Mouse (Mus musculus) thymus, adult 18-20 months (tissue): Measurements from ENCODE around the gene Arrdc2.

ENCODE experiments used
- DNase-seq, 2 experiments: peaks; one replicate each; pipeline ENCODE4 v3.0.0; 2022; ENCODE audit warnings: mixed read lengths in 2 of 2

The Arrdc2 gene

GRCm38 (mm10) chr8:70863956-70864711 lies 24.6 kb upstream of the Arrdc2 start:
- no peak for DNase-seq

- no peak for DNase-seq
These were observed 23.5 kb upstream of the Arrdc2 start, which contains the start of gene Kcnn1 for GRCm38 (mm10) chr8:70862824-70863641. Kcnn1 (minus strand) TSS chr8:70863258.

DNA sequence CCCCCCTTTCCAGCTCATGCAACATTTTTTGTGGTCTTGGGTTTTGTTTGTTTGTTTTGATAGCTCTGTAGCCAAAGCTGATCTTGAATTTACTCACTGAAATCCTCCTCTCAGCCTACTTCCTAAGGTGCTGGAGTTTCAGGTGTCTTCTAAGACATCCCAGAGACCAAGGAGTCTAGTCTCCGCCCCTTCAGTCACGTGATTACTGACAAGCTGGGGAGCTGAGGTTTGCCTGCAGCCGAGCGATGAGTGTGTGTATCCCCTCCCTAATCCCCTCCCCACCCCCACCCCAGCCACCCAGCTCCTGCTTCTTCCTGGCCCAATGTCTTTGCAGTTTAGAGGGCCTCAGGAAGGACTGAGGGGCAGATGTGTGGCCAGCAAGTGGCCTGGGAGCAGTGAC lies 18.0 kb upstream of the Arrdc2 start:
- no peak for DNase-seq

DNA sequence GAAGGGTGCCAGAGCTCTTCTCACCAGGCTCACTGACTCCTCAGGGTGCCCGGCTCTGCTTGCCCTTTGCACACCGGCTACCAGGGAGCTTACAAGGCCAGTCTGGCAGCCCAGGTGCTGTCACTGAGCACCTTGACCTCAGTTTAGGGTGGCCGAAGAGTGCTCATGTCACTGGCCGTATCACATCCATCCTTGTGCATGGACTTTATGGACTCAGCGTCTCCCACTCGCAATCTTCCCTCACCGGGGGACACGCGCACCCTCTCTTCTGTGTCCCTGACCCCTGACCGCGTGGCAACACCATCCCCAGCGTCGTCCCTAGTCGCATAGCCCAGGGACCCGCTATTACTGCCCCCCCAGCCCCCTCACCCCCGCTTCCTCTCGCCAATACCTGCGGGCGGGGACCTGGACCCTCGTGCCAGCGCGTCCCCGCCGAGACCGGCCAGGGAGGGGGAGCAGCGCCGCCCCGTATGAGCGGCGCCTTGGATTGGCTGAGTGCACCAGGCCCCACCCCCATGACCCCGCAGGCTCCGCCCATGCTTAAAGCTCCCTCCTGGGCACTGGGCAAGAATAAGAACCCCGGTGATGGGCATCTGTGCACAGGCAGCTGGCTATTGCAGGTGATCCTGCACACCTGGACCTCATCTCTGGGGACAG lies 17.1 kb upstream of the Arrdc2 start:
- DNase-seq: no peak

DNA sequence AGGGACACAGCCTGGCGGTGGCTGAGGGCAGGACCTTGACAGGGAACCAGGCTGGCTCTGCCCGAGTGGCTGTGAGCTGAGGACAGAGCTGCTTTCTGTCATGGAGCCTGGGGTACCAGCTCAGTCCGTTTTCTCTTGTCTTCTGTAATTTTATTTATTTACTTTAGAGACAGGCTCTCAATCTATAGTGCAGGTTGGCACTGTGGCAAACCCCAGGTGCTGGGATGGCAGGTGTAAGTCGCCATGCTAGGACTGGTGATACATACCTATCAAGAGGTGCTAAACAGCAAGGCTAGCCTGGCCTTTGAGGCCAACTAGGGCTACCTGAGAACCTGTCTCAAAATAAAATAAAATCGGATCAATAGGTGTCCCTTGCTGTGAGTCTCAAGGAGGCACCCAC lies 16.5 kb upstream of the Arrdc2 start:
- no peak for DNase-seq

GRCm38 (mm10) chr8:70853863-70854262 lies 14.3 kb upstream of the Arrdc2 start:
- DNase-seq: no peak

DNA sequence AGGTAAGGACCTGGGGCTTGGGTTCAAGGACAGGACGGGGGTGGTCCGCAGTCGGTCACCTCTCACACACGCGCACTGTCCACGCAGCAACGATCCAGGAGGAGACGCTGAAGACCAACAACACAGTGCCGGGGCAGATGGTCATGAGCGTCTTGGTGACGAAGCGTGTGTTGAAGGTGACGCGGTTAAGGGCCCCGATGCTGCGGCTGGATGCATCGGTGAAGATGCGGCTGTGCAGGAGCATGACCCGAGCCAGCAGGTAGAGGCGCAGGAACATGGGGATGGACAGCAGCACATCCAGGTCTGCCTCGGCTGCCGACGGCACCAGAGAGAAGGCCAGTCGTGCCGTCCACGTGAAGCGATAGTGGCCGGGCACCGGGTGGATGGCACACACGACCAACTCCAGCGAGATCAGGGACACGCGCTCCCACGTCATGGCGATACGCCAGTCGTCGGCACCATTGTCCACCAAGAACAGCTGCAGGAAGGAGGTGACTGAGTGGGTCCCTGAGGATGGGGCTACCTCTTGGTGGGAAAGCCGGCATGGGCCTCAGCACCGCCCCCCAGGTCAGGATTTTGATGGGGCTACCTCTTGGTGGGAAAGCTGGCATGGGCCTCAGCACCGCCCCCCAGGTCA lies 13.2 kb upstream of the Arrdc2 start:
- no peak for DNase-seq

DNA sequence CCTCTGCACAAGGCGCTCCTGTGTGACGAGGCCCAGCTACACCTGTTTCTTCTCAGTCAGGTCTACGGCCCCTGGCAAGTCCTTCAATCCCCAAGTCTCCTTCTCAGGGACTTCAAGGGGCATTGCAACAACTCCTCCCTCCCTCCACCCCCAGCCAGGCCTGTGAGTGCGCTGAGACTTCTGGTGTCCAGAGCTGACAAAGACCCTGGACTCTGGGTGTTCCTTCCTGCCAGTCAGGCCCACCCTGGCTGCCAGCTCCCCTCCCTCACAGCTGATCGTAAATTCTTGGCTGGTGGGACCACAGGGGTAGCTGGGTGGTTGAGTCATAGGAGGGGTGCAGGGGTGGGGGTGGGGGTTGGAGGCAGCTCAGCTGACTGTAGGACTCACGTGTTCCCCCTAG lies 12.3 kb upstream of the Arrdc2 start:
- DNase-seq: no peak

- DNase-seq: no peak
These were observed 11.4 kb upstream of the Arrdc2 start for GRCm38 (mm10) chr8:70850947-70851346.

- DNase-seq: no peak
These were observed 10.8 kb upstream of the Arrdc2 start for GRCm38 (mm10) chr8:70850132-70850845.

- no peak for DNase-seq
These were observed 9.9 kb upstream of the Arrdc2 start for GRCm38 (mm10) chr8:70849333-70849990.

GRCm38 (mm10) chr8:70846371-70847154 lies 7.0 kb upstream of the Arrdc2 start:
- no peak for DNase-seq

GRCm38 (mm10) chr8:70845108-70845507 lies 5.6 kb upstream of the Arrdc2 start:
- no peak for DNase-seq

- DNase-seq: peak; percentile 70 to 73
These were observed 5.0 kb upstream of the Arrdc2 start for GRCm38 (mm10) chr8:70844523-70844922.

- no peak for DNase-seq
These were observed 4.4 kb upstream of the Arrdc2 start for GRCm38 (mm10) chr8:70843941-70844340.

- DNase-seq: no peak
These were observed 3.8 kb upstream of the Arrdc2 start for GRCm38 (mm10) chr8:70843214-70843773.

DNA sequence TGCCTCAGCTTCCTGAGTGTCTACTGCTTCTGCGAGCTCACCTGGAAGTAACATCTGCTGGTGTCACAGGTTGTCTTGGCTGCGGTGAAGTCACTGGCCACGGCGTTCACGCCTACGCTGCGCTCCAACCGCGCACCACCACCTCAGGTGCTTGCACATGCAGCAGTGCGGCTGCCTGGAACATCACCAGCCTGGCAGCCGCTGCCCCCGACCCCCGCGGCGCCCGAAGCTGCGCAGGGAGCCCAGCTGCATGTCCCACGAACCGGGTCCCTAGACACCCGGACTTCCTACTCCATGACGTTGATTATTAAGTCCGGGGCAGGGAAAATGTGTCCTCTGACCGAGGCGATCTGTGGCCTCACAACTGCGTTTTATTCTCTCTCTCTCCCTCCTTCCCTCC lies 3.0 kb upstream of the Arrdc2 start:
- no peak for DNase-seq

GRCm38 (mm10) chr8:70841147-70842072 lies 1.9 kb upstream of the Arrdc2 start:
- peak; percentile 75 to 82 for DNase-seq

GRCm38 (mm10) chr8:70840590-70840989 lies 1.1 kb upstream of the Arrdc2 start:
- no peak for DNase-seq
